Mouse (Mus musculus) right cerebral cortex, adult 2 months (tissue): Measurements from ENCODE around the gene Ezh1.
"Not testable (repeated sequence)": the region's sequence is repeated elsewhere in the genome, so short reads cannot be mapped to it uniquely, and the experiment has no call there.

ENCODE experiments used
- DNase-seq, 2 experiments: peaks; one replicate each; pipeline ENCODE4 v3.0.0; 2021 to 2022; ENCODE audit warnings: low spot score in 2 of 2

The Ezh1 gene

GRCm38 (mm10) chr11:101168301-101168980 lies 57.8 kb downstream of the Ezh1 start:
- no peak for DNase-seq

DNA sequence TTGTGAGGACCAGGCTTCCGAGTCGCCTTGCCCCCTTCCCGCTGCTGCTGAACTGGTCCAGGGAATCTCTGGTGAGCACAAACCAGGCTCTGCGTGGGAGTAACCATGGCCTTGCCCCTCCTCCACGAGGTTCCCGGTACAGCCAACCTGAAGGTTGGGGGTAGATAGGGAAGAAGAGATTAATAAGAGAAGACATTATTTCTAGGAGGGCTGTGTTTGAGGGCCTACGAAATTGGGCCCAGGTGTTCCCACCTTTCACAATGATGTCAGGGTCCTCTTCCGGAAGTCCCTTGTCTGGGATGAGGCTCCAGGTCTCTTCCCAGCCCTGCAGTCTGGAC lies 58.3 kb downstream of the Ezh1 start:
- no peak for DNase-seq

GRCm38 (mm10) chr11:101167211-101167962 lies 58.9 kb downstream of the Ezh1 start:
- no peak for DNase-seq

DNA sequence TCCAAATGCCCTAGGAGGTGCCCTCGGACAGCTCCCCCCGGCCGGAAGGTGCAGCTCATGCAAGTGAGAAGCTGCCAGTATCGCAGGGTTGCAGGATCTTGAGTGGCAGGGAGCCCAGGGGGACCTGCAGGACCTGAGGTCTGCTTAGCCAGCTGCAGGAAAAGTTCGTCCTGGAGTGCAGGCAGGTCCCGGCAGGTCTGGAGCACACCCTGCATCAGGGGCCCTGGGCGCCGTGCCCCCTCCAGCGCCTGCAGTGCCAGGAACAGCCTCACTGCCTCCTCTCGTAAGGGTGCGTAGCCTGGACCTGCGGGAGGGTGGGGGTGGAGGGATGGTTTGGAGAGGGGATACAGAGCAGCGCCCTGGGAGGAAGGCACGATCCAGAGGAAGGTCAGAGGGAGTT lies 59.9 kb downstream of the Ezh1 start:
- no peak for DNase-seq

GRCm38 (mm10) chr11:101164677-101165580 lies 61.3 kb downstream of the Ezh1 start:
- DNase-seq = no peak

GRCm38 (mm10) chr11:101164351-101164665 lies 62.0 kb downstream of the Ezh1 start:
- no peak for DNase-seq

DNA sequence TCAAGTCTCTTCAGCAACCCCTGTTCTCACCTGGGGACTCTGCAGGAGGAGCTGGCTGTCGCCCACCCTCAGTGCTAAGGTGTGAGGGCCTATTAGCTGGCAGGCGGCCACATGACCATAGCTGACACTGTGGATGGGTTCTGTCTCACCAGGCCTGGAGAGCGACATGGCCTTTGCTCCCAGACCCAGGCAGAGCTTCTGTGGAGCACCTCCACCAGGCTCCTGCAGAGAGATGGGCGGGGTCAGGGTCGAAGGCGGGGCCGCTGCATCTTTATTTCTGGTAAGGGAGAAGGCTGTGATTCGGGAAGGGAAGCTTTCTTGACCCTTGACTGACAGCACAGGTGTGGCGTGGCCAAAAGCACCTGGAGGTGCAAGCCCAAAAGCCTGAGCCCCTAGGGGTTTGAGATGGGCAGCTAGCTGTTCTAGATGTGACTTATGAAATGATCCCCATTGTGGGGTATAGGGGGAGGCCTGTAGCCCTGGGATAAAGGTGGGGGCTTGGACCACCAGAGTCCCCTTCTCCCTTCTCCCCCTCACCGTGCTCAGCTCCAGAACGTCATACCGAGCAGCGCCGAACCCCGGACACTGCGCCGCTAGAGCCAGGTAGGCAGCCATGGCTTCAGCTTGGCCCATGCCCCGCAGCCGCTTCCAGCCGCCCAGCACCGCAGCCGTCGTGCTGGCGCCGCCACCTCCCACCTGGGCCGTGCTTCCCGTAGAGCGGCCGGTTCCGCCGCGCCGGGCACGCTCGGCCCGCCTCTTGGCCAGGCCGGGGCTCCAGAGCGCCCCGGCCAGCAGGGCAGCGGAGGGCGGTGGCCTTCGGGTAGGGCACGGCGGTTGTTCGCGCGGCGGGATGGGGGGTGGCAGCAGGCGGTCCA lies 62.5 kb downstream of the Ezh1 start:
- no peak for DNase-seq

DNA sequence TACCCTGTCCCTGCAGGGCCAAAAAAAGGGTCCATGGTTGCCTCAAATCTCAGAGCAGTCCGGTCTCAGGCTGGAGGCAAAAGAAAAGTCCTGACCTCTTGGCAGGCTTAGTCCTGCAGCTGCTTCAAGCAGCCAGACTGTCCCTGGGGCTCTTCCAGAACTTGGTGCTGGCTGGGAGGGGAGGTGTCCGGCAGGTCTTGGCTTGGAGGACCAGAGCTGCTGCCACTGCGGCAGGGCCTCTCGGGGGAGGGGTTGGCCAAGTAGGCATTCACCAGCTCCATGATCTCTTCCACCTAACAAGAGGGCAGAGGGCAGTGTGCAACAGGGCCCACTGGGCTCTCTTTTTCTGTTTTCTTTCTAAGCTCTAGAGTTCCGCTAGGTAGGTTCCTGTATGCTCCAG lies 63.5 kb downstream of the Ezh1 start:
- peak in 1 of 2 experiments; percentile 28 for DNase-seq

- DNase-seq = no peak
Measured at GRCm38 (mm10) chr11:101162301-101162700, 64.0 kb downstream of the Ezh1 start.

DNA sequence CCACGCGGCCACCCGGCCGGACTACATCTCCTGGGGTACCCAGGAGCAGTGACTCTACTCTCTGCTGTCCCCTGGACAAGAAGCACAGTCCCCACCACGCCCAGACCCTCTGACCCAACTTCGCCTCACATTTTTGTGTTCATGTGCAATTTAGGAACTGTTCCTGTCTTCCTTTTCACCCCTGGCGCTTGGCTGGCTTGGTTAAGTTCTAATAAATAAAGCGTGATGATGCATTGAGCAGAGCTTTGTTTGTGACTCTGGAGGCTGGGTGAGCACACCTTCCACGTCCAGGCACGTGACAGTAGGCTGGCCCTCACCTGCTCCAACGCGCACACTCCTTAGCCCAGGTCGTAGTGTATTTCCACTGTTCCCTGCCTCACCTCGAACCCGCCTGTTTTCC lies 64.7 kb downstream of the Ezh1 start:
- no peak for DNase-seq

- DNase-seq = not testable (repeated sequence)
Measured at GRCm38 (mm10) chr11:101160981-101161505, 65.2 kb downstream of the Ezh1 start.

- not testable (repeated sequence) for DNase-seq
Measured at GRCm38 (mm10) chr11:101160151-101160550, 66.1 kb downstream of the Ezh1 start.

- peak; percentile 84 to 90 for DNase-seq
Measured at GRCm38 (mm10) chr11:101155728-101156371, 70.4 kb downstream of the Ezh1 start, which contains the start of gene Tubg2. Gene Tubg2, plus strand, starts transcription at chr11:101155907.

GRCm38 (mm10) chr11:101155151-101155550 lies 71.1 kb downstream of the Ezh1 start:
- DNase-seq = no peak

GRCm38 (mm10) chr11:101154648-101155047 lies 71.6 kb downstream of the Ezh1 start:
- no peak for DNase-seq

- DNase-seq = no peak
Measured at GRCm38 (mm10) chr11:101152825-101153224, 73.4 kb downstream of the Ezh1 start.

- no peak for DNase-seq
Measured at GRCm38 (mm10) chr11:101151063-101151462, 75.2 kb downstream of the Ezh1 start.

GRCm38 (mm10) chr11:101149178-101150105 lies 76.8 kb downstream of the Ezh1 start:
- DNase-seq = no peak

GRCm38 (mm10) chr11:101148751-101149150 lies 77.5 kb downstream of the Ezh1 start:
- no peak for DNase-seq

DNA sequence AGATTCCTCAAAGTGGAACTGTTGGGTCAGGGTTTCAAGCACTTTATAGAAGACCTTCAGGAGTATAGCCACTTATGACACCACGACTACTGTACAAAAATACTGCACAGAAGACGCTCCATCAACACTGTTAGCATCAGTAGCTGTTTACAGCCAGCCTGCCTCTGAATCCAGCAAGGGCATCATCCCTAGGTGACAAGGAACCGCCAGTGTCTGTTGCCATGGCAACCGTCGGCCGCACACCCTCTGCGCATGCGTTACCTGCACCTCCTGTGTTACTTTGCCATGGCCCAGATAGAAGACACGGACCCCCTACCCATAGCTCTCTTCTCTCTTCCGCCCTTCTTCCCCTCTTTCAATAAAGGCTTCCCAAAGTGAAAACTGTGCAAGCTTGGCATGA lies 79.9 kb downstream of the Ezh1 start:
- DNase-seq = peak in 1 of 2 experiments; percentile 59
